Mouse (Mus musculus) heart, embryonic 11.5 days (tissue): ENCODE measurements around the gene Krt87. TPM values are rescaled to one million over a fixed set of nuclear protein-coding genes. Genes with fewer than 3 reads are reported as not detected.
A peak's percentile ranks its signal among the peaks of the same experiment; 100 is the strongest.

Source experiments
- ATAC-seq: fragments of 200-750 bp; cut with Nextera tagmentation; replicated peaks from 2 replicates; pipeline ENCODE4 v1.8.0; 2017; ENCODE audit warnings: moderate library complexity; ENCODE audit not compliant: insufficient number of reproducible peaks, low FRiP score, low TSS enrichment
- H3K27ac ChIP-seq: fragments of 300-500 bp; sonication (generic); 2 replicates; pipeline ENCODE4 v1.5.1; 2014; ENCODE audit warnings: mild to moderate bottlenecking, low read depth, low read length
- H3K27me3 ChIP-seq: fragments of 300-500 bp; sonication (generic); 2 replicates; pipeline ENCODE4 v1.6.1; 2014; ENCODE audit warnings: mild to moderate bottlenecking, low read length, mixed read lengths; ENCODE audit not compliant: control insufficient read depth, insufficient read depth
- H3K36me3 ChIP-seq: fragments of 300-500 bp; sonication (generic); 2 replicates; pipeline ENCODE4 v1.6.1; 2014; ENCODE audit warnings: mild to moderate bottlenecking, low read length, moderate library complexity, mixed read lengths; ENCODE audit not compliant: control insufficient read depth, insufficient read depth
- H3K4me1 ChIP-seq: fragments of 300-500 bp; sonication (generic); 2 replicates; pipeline ENCODE4 v1.6.1; 2014; ENCODE audit warnings: low read length; ENCODE audit not compliant: control insufficient read depth, insufficient read depth
- H3K4me2 ChIP-seq: fragments of 300-500 bp; sonication (generic); 2 replicates; pipeline ENCODE4 v1.6.1; 2014; ENCODE audit warnings: mild to moderate bottlenecking, moderate library complexity
- H3K4me3 ChIP-seq: fragments of 300-500 bp; sonication (generic); 2 replicates; pipeline ENCODE4 v1.5.1; 2014; ENCODE audit warnings: low read depth, low read length
- H3K9ac ChIP-seq: fragments of 300-500 bp; sonication (generic); 2 replicates; pipeline ENCODE4 v1.6.1; 2014; ENCODE audit warnings: mild to moderate bottlenecking, low read depth, low read length, moderate library complexity
- H3K9me3 ChIP-seq: fragments of 300-500 bp; sonication (generic); replicated peaks from 2 replicates; pipeline ENCODE4 v1.6.1; 2016; ENCODE audit warnings: low read length; ENCODE audit not compliant: control insufficient read depth
- WGBS: fragments of 180-500 bp; shearing (Covaris S2); extraction: QIAGEN DNeasy Blood & Tissue Kit; methylation state at CpG from one replicate; pipeline ENCODE4 v1.1.7; 2014; ENCODE audit not compliant: insufficient replicate concordance; 5-methylcytosine and 5-hydroxymethylcytosine counted together
- polyA plus RNA-seq: library from polyadenylated mRNA; unstranded; fragments of >200 nt; fragmentation: Nextera tagmentation; extraction: Ambion mirVana; gene quantifications from 2 replicates; pipeline ENCODE4 v1.2.1, GENCODE M21; 2014

Krt87 gene
- polyA plus RNA-seq, 1 experiment from 2014 or later = not detected

GRCm38 (mm10) chr15:101413916-101414635, 24.5 kb downstream of the Krt87 start:
- Histone ChIP-seq H3K27me3 (peaks cover 30% of the 10 kb centered on the region), H3K4me1 (peaks cover 8% of the 10 kb centered on the region; the same call in 1 of the 2 replicates), H3K4me2 (no peak overlapping the region), H3K9ac (no peak overlapping the region), H3K27ac (no peak overlapping the region), H3K9me3 (no peaks in the 10 kb centered on the region), H3K4me3 (no peak overlapping the region), H3K36me3 (no peaks in the 10 kb centered on the region)
- no peak for ATAC-seq
- 47% methylated on average over 7 of the region's 7 CpGs for WGBS

- Histone ChIP-seq H3K27ac (no peak overlapping the region), H3K36me3 (no peaks in the 10 kb centered on the region), H3K4me2 (peak overlapping the region; percentile 39), H3K4me3 (peak overlapping the region; percentile 21), H3K4me1 (peaks cover 8% of the 10 kb centered on the region; the same call in 1 of the 2 replicates), H3K9ac (no peak overlapping the region), H3K27me3 (peaks cover 30% of the 10 kb centered on the region), H3K9me3 (no peaks in the 10 kb centered on the region)
- no peak for ATAC-seq
- 17% methylated on average over 31 of the region's 31 CpGs for WGBS
Measured at GRCm38 (mm10) chr15:101412188-101412587, 26.4 kb downstream of the Krt87 start.

- Histone ChIP-seq H3K27ac (no peak within 1 kb of the TSS), H3K36me3 (no peaks in the 10 kb centered on the region), H3K4me2 (peak within 1 kb of the TSS; percentile 39; the same call in 1 of the 2 replicates), H3K27me3 (peaks cover 30% of the 10 kb centered on the region), H3K4me3 (no peak within 1 kb of the TSS), H3K9me3 (no peaks in the 10 kb centered on the region), H3K4me1 (peaks cover 8% of the 10 kb centered on the region; the same call in 1 of the 2 replicates), H3K9ac (no peak within 1 kb of the TSS)
- ATAC-seq = no peak
- WGBS = 25% methylated on average over 2 of the region's 2 CpGs
Measured at GRCm38 (mm10) chr15:101410775-101411174, 27.8 kb downstream of the Krt87 start, which contains the start of gene Krt7. Gene Krt7 (plus strand): TSS chr15:101411043.

- Histone ChIP-seq H3K36me3 (no peaks in the 10 kb centered on the region), H3K4me3 (no peak overlapping the region), H3K9ac (no peak overlapping the region), H3K4me1 (0 out of 2 replicates have a peak, but pooled peaks cover 2% of the 10 kb centered on the region), H3K27ac (no peak overlapping the region), H3K4me2 (no peak overlapping the region), H3K9me3 (no peaks in the 10 kb centered on the region), H3K27me3 (no peaks in the 10 kb centered on the region)
- ATAC-seq = no peak
- WGBS = 77% methylated on average over 8 of the region's 8 CpGs
Measured at GRCm38 (mm10) chr15:101398269-101398668, 40.3 kb downstream of the Krt87 start.

GRCm38 (mm10) chr15:101397683-101398082, 40.9 kb downstream of the Krt87 start:
- no peak for ATAC-seq
- Histone ChIP-seq H3K4me2 (no peak overlapping the region), H3K9me3 (no peaks in the 10 kb centered on the region), H3K4me3 (no peak overlapping the region), H3K27me3 (no peaks in the 10 kb centered on the region), H3K4me1 (0 out of 2 replicates have a peak, but pooled peaks cover 2% of the 10 kb centered on the region), H3K27ac (no peak overlapping the region), H3K9ac (no peak overlapping the region), H3K36me3 (no peaks in the 10 kb centered on the region)
- 76% methylated on average over 2 of the region's 2 CpGs for WGBS

- H3K9ac ChIP-seq = no peak overlapping the region
- no peak overlapping the region for H3K4me3 ChIP-seq
- H3K4me2 ChIP-seq = no peak overlapping the region
- no peaks in the 10 kb centered on the region for H3K36me3 ChIP-seq
- 70% methylated on average over 3 of the region's 3 CpGs for WGBS
- H3K27me3 ChIP-seq = no peaks in the 10 kb centered on the region
- no peaks in the 10 kb centered on the region for H3K9me3 ChIP-seq
- ATAC-seq = no peak
- no peak overlapping the region for H3K27ac ChIP-seq
- 0 out of 2 replicates have a peak, but pooled peaks cover 2% of the 10 kb centered on the region for H3K4me1 ChIP-seq
Measured at GRCm38 (mm10) chr15:101396921-101397320, 41.7 kb downstream of the Krt87 start.

- Histone ChIP-seq H3K4me3 (no peak overlapping the region), H3K36me3 (no peaks in the 10 kb centered on the region), H3K4me1 (0 out of 2 replicates have a peak, but pooled peaks cover 2% of the 10 kb centered on the region), H3K9ac (no peak overlapping the region), H3K4me2 (no peak overlapping the region), H3K27me3 (no peaks in the 10 kb centered on the region), H3K9me3 (no peaks in the 10 kb centered on the region), H3K27ac (no peak overlapping the region)
- no peak for ATAC-seq
- WGBS = 26% methylated on average over 7 of the region's 7 CpGs
Measured at GRCm38 (mm10) chr15:101396466-101396865, 42.1 kb downstream of the Krt87 start.

GRCm38 (mm10) chr15:101394908-101395307, 43.7 kb downstream of the Krt87 start:
- Histone ChIP-seq H3K27me3 (no peaks in the 10 kb centered on the region), H3K36me3 (no peaks in the 10 kb centered on the region), H3K27ac (no peak overlapping the region), H3K4me1 (0 out of 2 replicates have a peak, but pooled peaks cover 2% of the 10 kb centered on the region), H3K4me3 (no peak overlapping the region), H3K4me2 (no peak overlapping the region), H3K9me3 (no peaks in the 10 kb centered on the region), H3K9ac (no peak overlapping the region)
- no peak for ATAC-seq
- 52% methylated on average over 7 of the region's 7 CpGs for WGBS

GRCm38 (mm10) chr15:101392251-101392650, 46.4 kb downstream of the Krt87 start:
- no peak for ATAC-seq
- H3K4me1 ChIP-seq = peaks cover 14% of the 10 kb centered on the region
- H3K9ac ChIP-seq = no peak overlapping the region
- 78% methylated on average over 5 of the region's 5 CpGs for WGBS
- no peak overlapping the region for H3K4me3 ChIP-seq
- no peak overlapping the region for H3K4me2 ChIP-seq
- no peaks in the 10 kb centered on the region for H3K36me3 ChIP-seq
- no peak overlapping the region for H3K27ac ChIP-seq
- H3K27me3 ChIP-seq = no peaks in the 10 kb centered on the region
- no peaks in the 10 kb centered on the region for H3K9me3 ChIP-seq
